Mouse (Mus musculus) G1E (cell line): ENCODE data around the gene Dido1. TPM values are rescaled to one million over a fixed set of nuclear protein-coding genes. Genes with fewer than 3 reads are reported as not detected.

Experiments
- ATAC-seq: 2 replicates; pipeline ENCODE4 v1.8.0; 2016; ENCODE audit warnings: mild to moderate bottlenecking; ENCODE audit not compliant: insufficient number of reproducible peaks, poor library complexity, low FRiP score, severe bottlenecking; ENCODE audit errors: extremely low read depth
- DNase-seq: peaks from one replicate; pipeline ENCODE4 v3.0.0; 2012; ENCODE audit warnings: low spot score
- H3K27me3 ChIP-seq: 2 replicates; pipeline ENCODE4 v1.6.1; 2012; ENCODE audit warnings: mild to moderate bottlenecking, low read length, inconsistent platforms; ENCODE audit not compliant: insufficient read depth
- H3K36me3 ChIP-seq: replicated peaks from 2 replicates; pipeline ENCODE3; 2012; ENCODE audit warnings: mild to moderate bottlenecking, inconsistent platforms
- H3K4me1 ChIP-seq: 2 replicates; pipeline ENCODE4 v1.6.1; 2012; ENCODE audit warnings: low read depth, low read length, inconsistent platforms, mixed read lengths; ENCODE audit not compliant: insufficient read depth
- H3K4me3 ChIP-seq: 2 replicates; pipeline ENCODE4 v1.5.1; 2012; ENCODE audit warnings: low read depth, mild to moderate bottlenecking, inconsistent platforms, low read length, moderate library complexity, mixed read lengths
- H3K9me3 ChIP-seq: replicated peaks from 2 replicates; pipeline ENCODE4 v1.6.1; 2012; ENCODE audit warnings: inconsistent platforms
- CTCF ChIP-seq: IDR thresholded peaks from 2 replicates; pipeline ENCODE4 v1.5.1; 2012; ENCODE audit warnings: low read depth, low read length, inconsistent platforms, mixed read lengths
- GATA1 ChIP-seq: IDR thresholded peaks from 2 replicates; pipeline ENCODE4 v1.6.1; 2012; ENCODE audit warnings: borderline replicate concordance, low read length, inconsistent platforms, mixed read lengths
- GATA2 ChIP-seq: IDR thresholded peaks from 2 replicates; pipeline ENCODE4 v1.6.1; 2012; ENCODE audit warnings: low read depth, low read length, inconsistent platforms, borderline replicate concordance
- POLR2AphosphoS5 ChIP-seq: IDR thresholded peaks from 2 replicates; pipeline ENCODE4 v1.6.1; 2012; ENCODE audit warnings: low read depth, low read length, inconsistent platforms; ENCODE audit not compliant: insufficient replicate concordance
- TAL1 ChIP-seq: conservative IDR thresholded peaks from 2 replicates; pipeline ENCODE4 v1.6.1; 2012; ENCODE audit warnings: low read depth, low read length, inconsistent platforms, mixed read lengths
- polyA plus RNA-seq: library from polyadenylated mRNA; stranded (reverse); fragments of >175 nt; gene quantifications from 2 replicates; pipeline ENCODE4 v1.2.3, GENCODE M21; 2012
- total RNA-seq, 2 experiments: library from RNA; stranded (forward) in 1 of 2; stranded (reverse) in 1 of 2; fragments of 200-1000 nt in 1 of 2; fragments of >200 nt in 1 of 2; fragmentation: Nextera tagmentation in 1 of 2; gene quantifications; 2 replicates each; pipeline ENCODE4 v1.2.3; 2014 to 2017

Dido1 gene
- total and polyA plus RNA-seq, 3 experiments: 21.4 to 62.3 (median 57.3) TPM

- peak; percentile 80 for ATAC-seq
- DNase-seq: peak; percentile 68
- H3K27me3 ChIP-seq: no peaks in the 10 kb centered on the region
- H3K36me3 ChIP-seq: peaks cover 69% of the 10 kb centered on the region
- no peak overlapping the region for H3K4me3 ChIP-seq
- H3K9me3 ChIP-seq: no peaks in the 10 kb centered on the region
- TF ChIP-seq GATA2 (no peak), POLR2AphosphoS5 (no peak), GATA1 (no peak), CTCF (no peak), TAL1 (no peak; the same call in 1 of the 2 replicates)
- H3K4me1 ChIP-seq: peaks cover 50% of the 10 kb centered on the region
Measured at GRCm38 (mm10) chr2:180692630-180693029, 17.2 kb downstream of the Dido1 start.

DNA sequence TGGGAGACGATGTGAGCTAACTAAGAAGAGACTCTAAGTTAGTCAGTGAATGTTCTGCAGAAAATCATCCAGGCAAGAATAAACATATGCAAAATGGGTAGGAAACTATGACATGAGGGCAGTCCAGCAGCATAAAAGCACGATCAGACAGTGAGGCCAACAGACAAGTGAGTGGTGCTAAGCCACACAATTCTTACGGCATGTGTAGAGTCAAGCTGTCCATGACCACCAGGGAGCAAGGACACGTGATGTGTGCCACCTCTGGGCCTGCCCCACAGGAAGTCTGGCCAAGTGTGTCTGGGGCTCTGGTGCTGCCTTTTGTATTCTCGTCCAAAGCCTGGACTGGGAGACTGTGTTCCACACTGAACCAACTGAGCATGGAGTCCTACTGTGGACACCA is 20.0 kb downstream of the Dido1 start:
- Histone ChIP-seq H3K4me3 (no peak overlapping the region), H3K9me3 (no peaks in the 10 kb centered on the region), H3K27me3 (no peaks in the 10 kb centered on the region), H3K36me3 (peaks cover 80% of the 10 kb centered on the region), H3K4me1 (peaks cover 39% of the 10 kb centered on the region)
- TF ChIP-seq POLR2AphosphoS5 (no peak), CTCF (no peak), TAL1 (no peak), GATA1 (no peak), GATA2 (no peak)
- no peak for ATAC-seq
- no peak for DNase-seq

DNA sequence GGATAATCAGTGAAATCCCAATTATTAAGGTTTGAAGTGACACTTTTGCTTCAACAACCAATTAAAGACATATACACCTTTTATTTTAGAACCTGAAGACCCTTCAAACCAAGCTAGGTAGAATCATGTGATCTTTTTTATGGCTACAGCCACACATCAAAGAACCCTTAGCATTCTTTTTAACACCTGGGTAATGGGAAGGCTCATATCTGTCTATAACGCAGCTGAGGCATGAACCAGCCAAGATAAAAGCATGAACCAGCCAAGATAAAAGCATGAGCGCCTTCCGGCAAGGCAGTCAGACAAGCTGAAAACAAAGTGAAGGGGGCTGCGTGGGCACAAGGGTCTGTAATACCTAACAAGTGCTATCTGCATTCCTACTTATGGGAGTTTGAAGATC is 25.8 kb downstream of the Dido1 start:
- ATAC-seq: no peak
- Histone ChIP-seq H3K36me3 (peaks cover 100% of the 10 kb centered on the region), H3K4me1 (peaks cover 4% of the 10 kb centered on the region), H3K4me3 (no peak overlapping the region), H3K9me3 (no peaks in the 10 kb centered on the region), H3K27me3 (no peaks in the 10 kb centered on the region)
- no peak for TF ChIP-seq GATA2
- no peak for TF ChIP-seq CTCF
- no peak for TF ChIP-seq POLR2AphosphoS5
- TF ChIP-seq GATA1: no peak
- no peak for TF ChIP-seq TAL1
- no peak for DNase-seq

GRCm38 (mm10) chr2:180683524-180683923 is 26.3 kb downstream of the Dido1 start:
- no peak for DNase-seq
- no peaks in the 10 kb centered on the region for H3K9me3 ChIP-seq
- H3K27me3 ChIP-seq: no peaks in the 10 kb centered on the region
- peaks cover 9% of the 10 kb centered on the region for H3K4me1 ChIP-seq
- no peak overlapping the region for H3K4me3 ChIP-seq
- no peak for ATAC-seq
- peaks cover 100% of the 10 kb centered on the region for H3K36me3 ChIP-seq
- TF ChIP-seq GATA1: no peak
- TF ChIP-seq CTCF: no peak
- no peak for TF ChIP-seq POLR2AphosphoS5
- TF ChIP-seq TAL1: no peak
- TF ChIP-seq GATA2: no peak

DNA sequence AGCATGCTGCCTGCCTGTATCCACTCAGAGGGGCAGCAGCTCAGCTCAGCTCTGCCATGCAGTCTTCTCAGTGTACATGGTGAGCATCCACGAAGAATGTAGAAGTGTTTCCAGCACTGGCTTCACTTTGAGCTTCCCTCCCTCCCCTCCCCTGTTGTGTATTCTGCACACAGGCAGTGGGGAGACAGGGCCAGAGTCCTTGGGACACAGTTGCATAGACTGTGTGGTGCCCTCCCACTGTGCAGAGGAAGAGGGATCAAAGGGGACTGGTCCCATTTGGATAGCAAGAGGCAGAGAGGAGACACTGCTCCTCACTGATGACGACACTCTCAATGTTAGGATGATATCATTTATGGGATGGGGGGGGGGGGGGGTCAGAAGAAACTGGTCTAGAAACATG is 28.6 kb downstream of the Dido1 start:
- Histone ChIP-seq H3K27me3 (no peaks in the 10 kb centered on the region), H3K36me3 (peaks cover 98% of the 10 kb centered on the region)

GRCm38 (mm10) chr2:180678609-180679140 is 31.1 kb downstream of the Dido1 start:
- no peak overlapping the region for H3K4me3 ChIP-seq
- H3K27me3 ChIP-seq: no peaks in the 10 kb centered on the region
- no peaks in the 10 kb centered on the region for H3K9me3 ChIP-seq
- TF ChIP-seq GATA2: no peak
- peak; percentile 91 for TF ChIP-seq CTCF
- peaks cover 10% of the 10 kb centered on the region for H3K4me1 ChIP-seq
- peaks cover 95% of the 10 kb centered on the region for H3K36me3 ChIP-seq
- peak; percentile 57 for DNase-seq
- ATAC-seq: peak; percentile 68

More for the DNA sequence above, 28.6 kb downstream of the Dido1 start:
- ATAC-seq: no peak
- DNase-seq: no peak
- Histone ChIP-seq H3K4me1 (peaks cover 10% of the 10 kb centered on the region), H3K4me3 (no peak overlapping the region), H3K9me3 (no peaks in the 10 kb centered on the region)
- TF ChIP-seq CTCF: no peak
- TF ChIP-seq GATA1: no peak
- TF ChIP-seq GATA2: no peak
